Mouse (Mus musculus) stomach, embryonic 15.5 days (tissue): ENCODE measurements around the gene Trim44. TPM values are rescaled to one million over a fixed set of nuclear protein-coding genes. Genes with fewer than 3 reads are reported as not detected.

Source experiments
- ATAC-seq: fragments of 200-750 bp; cut with Nextera tagmentation; 2 replicates; pipeline ENCODE4 v1.8.0; 2017; ENCODE audit warnings: low read depth, moderate number of reproducible peaks, moderate TSS enrichment; ENCODE audit not compliant: insufficient read depth, low FRiP score
- H3K27ac ChIP-seq: fragments of 300-500 bp; sonication (generic); 2 replicates; pipeline ENCODE4 v1.5.1; 2015; ENCODE audit warnings: mild to moderate bottlenecking, inconsistent platforms
- H3K27me3 ChIP-seq: fragments of 300-500 bp; sonication (generic); replicated peaks from 2 replicates; pipeline ENCODE4 v1.6.1; 2015; ENCODE audit warnings: inconsistent platforms
- H3K36me3 ChIP-seq: fragments of 300-500 bp; sonication (generic); 2 replicates; pipeline ENCODE4 v1.6.1; 2015; ENCODE audit warnings: inconsistent platforms
- H3K4me1 ChIP-seq: fragments of 300-500 bp; sonication (generic); 2 replicates; pipeline ENCODE4 v1.6.1; 2015; ENCODE audit warnings: inconsistent platforms
- H3K4me2 ChIP-seq: fragments of 300-500 bp; sonication (generic); 2 replicates; pipeline ENCODE4 v1.6.1; 2015; ENCODE audit warnings: mild to moderate bottlenecking, inconsistent platforms
- H3K4me3 ChIP-seq: fragments of 300-500 bp; sonication (generic); replicated peaks from 2 replicates; pipeline ENCODE4 v1.5.1; 2015; ENCODE audit warnings: inconsistent platforms
- H3K9ac ChIP-seq: fragments of 300-500 bp; sonication (generic); 2 replicates; pipeline ENCODE4 v1.6.1; 2015; ENCODE audit warnings: inconsistent platforms
- H3K9me3 ChIP-seq: fragments of 300-500 bp; sonication (generic); 2 replicates; pipeline ENCODE4 v1.6.1; 2016; ENCODE audit warnings: inconsistent platforms
- WGBS: fragments of 180-500 bp; shearing (Covaris S2); methylation state at CpG from one replicate; pipeline ENCODE4 v1.1.7; 2015; 5-methylcytosine and 5-hydroxymethylcytosine counted together
- polyA plus RNA-seq: library from polyadenylated mRNA; unstranded; fragments of >200 nt; fragmentation: Nextera tagmentation; extraction: Ambion mirVana; gene quantifications from 2 replicates; pipeline ENCODE4 v1.2.1, GENCODE M21; 2015

Trim44 gene
- polyA plus RNA-seq, 1 experiment from 2014 or later: 32.0 TPM

GRCm38 (mm10) chr2:102302532-102302931 is 105.1 kb downstream of the Trim44 start:
- no peaks in the 10 kb centered on the region for H3K36me3 ChIP-seq
- no peaks in the 10 kb centered on the region for H3K27me3 ChIP-seq
- H3K4me2 ChIP-seq: no peak overlapping the region
- H3K9me3 ChIP-seq: no peaks in the 10 kb centered on the region
- WGBS: 87% methylated on average over 1 of the region's 1 CpGs
- no peak overlapping the region for H3K9ac ChIP-seq
- no peak overlapping the region for H3K4me3 ChIP-seq
- H3K4me1 ChIP-seq: no peaks in the 10 kb centered on the region
- ATAC-seq: no peak
- no peak overlapping the region for H3K27ac ChIP-seq

GRCm38 (mm10) chr2:102294827-102295270 is 112.8 kb downstream of the Trim44 start:
- no peak overlapping the region for H3K4me2 ChIP-seq
- no peaks in the 10 kb centered on the region for H3K27me3 ChIP-seq
- H3K9ac ChIP-seq: no peak overlapping the region
- H3K9me3 ChIP-seq: no peaks in the 10 kb centered on the region
- H3K27ac ChIP-seq: no peak overlapping the region
- peaks cover 7% of the 10 kb centered on the region for H3K4me1 ChIP-seq
- H3K4me3 ChIP-seq: no peak overlapping the region
- ATAC-seq: no peak
- H3K36me3 ChIP-seq: no peaks in the 10 kb centered on the region
- 34% methylated on average over 6 of the region's 6 CpGs for WGBS

GRCm38 (mm10) chr2:102293181-102293580 is 114.4 kb downstream of the Trim44 start:
- no peak for ATAC-seq
- no peaks in the 10 kb centered on the region for H3K9me3 ChIP-seq
- WGBS: 49% methylated on average over 1 of the region's 1 CpGs

GRCm38 (mm10) chr2:102292051-102292450 is 115.6 kb downstream of the Trim44 start:
- ATAC-seq: no peak
- WGBS: 83% methylated on average over 1 of the region's 1 CpGs
- Histone ChIP-seq H3K4me3 (no peak overlapping the region), H3K27me3 (no peaks in the 10 kb centered on the region), H3K4me1 (peaks cover 7% of the 10 kb centered on the region), H3K9me3 (no peaks in the 10 kb centered on the region), H3K9ac (no peak overlapping the region), H3K36me3 (no peaks in the 10 kb centered on the region), H3K27ac (no peak overlapping the region), H3K4me2 (no peak overlapping the region)

More at GRCm38 (mm10) chr2:102293181-102293580, 114.4 kb downstream of the Trim44 start:
- Histone ChIP-seq H3K27ac (no peak overlapping the region), H3K27me3 (no peaks in the 10 kb centered on the region), H3K36me3 (no peaks in the 10 kb centered on the region), H3K4me2 (no peak overlapping the region), H3K4me1 (peaks cover 7% of the 10 kb centered on the region), H3K9ac (no peak overlapping the region), H3K4me3 (no peak overlapping the region)

GRCm38 (mm10) chr2:102291533-102291932 is 116.1 kb downstream of the Trim44 start:
- ATAC-seq: no peak
- Histone ChIP-seq H3K27me3 (no peaks in the 10 kb centered on the region), H3K27ac (no peak overlapping the region), H3K9me3 (no peaks in the 10 kb centered on the region), H3K4me1 (peaks cover 7% of the 10 kb centered on the region), H3K4me3 (no peak overlapping the region), H3K4me2 (no peak overlapping the region), H3K9ac (no peak overlapping the region), H3K36me3 (no peaks in the 10 kb centered on the region)
- 76% methylated on average over 2 of the region's 2 CpGs for WGBS

GRCm38 (mm10) chr2:102290041-102290440 is 117.6 kb downstream of the Trim44 start:
- no peak for ATAC-seq

GRCm38 (mm10) chr2:102288676-102289075 is 119.0 kb downstream of the Trim44 start:
- H3K9ac ChIP-seq: no peak overlapping the region
- no peaks in the 10 kb centered on the region for H3K36me3 ChIP-seq
- ATAC-seq: no peak
- no peak overlapping the region for H3K27ac ChIP-seq
- H3K27me3 ChIP-seq: no peaks in the 10 kb centered on the region
- no peaks in the 10 kb centered on the region for H3K9me3 ChIP-seq
- no peak overlapping the region for H3K4me3 ChIP-seq
- H3K4me1 ChIP-seq: no peaks in the 10 kb centered on the region
- H3K4me2 ChIP-seq: no peak overlapping the region
- 81% methylated on average over 5 of the region's 5 CpGs for WGBS

More at GRCm38 (mm10) chr2:102290041-102290440, 117.6 kb downstream of the Trim44 start:
- Histone ChIP-seq H3K27me3 (no peaks in the 10 kb centered on the region), H3K9ac (no peak overlapping the region), H3K27ac (no peak overlapping the region), H3K9me3 (no peaks in the 10 kb centered on the region), H3K4me1 (peaks cover 2% of the 10 kb centered on the region), H3K36me3 (no peaks in the 10 kb centered on the region), H3K4me2 (no peak overlapping the region), H3K4me3 (no peak overlapping the region)
- 54% methylated on average over 5 of the region's 5 CpGs for WGBS

GRCm38 (mm10) chr2:102287369-102287768 is 120.3 kb downstream of the Trim44 start:
- H3K27ac ChIP-seq: no peak overlapping the region
- H3K36me3 ChIP-seq: no peaks in the 10 kb centered on the region
- H3K4me1 ChIP-seq: no peaks in the 10 kb centered on the region
- no peaks in the 10 kb centered on the region for H3K27me3 ChIP-seq
- no peak for ATAC-seq
- no peaks in the 10 kb centered on the region for H3K9me3 ChIP-seq
- no peak overlapping the region for H3K9ac ChIP-seq
- H3K4me2 ChIP-seq: no peak overlapping the region
- WGBS: 73% methylated on average over 3 of the region's 3 CpGs
- H3K4me3 ChIP-seq: no peak overlapping the region

GRCm38 (mm10) chr2:102282081-102282480 is 125.5 kb downstream of the Trim44 start:
- Histone ChIP-seq H3K9me3 (no peaks in the 10 kb centered on the region), H3K27me3 (no peaks in the 10 kb centered on the region), H3K36me3 (no peaks in the 10 kb centered on the region), H3K4me1 (no peaks in the 10 kb centered on the region), H3K9ac (no peak overlapping the region), H3K4me2 (no peak overlapping the region), H3K27ac (no peak overlapping the region), H3K4me3 (no peak overlapping the region)
- no peak for ATAC-seq
- WGBS: 81% methylated on average over 7 of the region's 7 CpGs

- Histone ChIP-seq H3K36me3 (no peaks in the 10 kb centered on the region), H3K4me3 (no peak overlapping the region), H3K4me2 (no peak overlapping the region), H3K4me1 (no peaks in the 10 kb centered on the region), H3K27me3 (no peaks in the 10 kb centered on the region), H3K9ac (no peak overlapping the region), H3K27ac (no peak overlapping the region), H3K9me3 (no peaks in the 10 kb centered on the region)
- ATAC-seq: no peak
- WGBS: 83% methylated on average over 7 of the region's 7 CpGs
Measured at GRCm38 (mm10) chr2:102279779-102280178, 127.8 kb downstream of the Trim44 start.

- WGBS: 42% methylated on average over 1 of the region's 1 CpGs
- H3K27ac ChIP-seq: no peak overlapping the region
- H3K4me1 ChIP-seq: no peaks in the 10 kb centered on the region
- no peak overlapping the region for H3K9ac ChIP-seq
- H3K4me2 ChIP-seq: no peak overlapping the region
- no peaks in the 10 kb centered on the region for H3K9me3 ChIP-seq
- H3K27me3 ChIP-seq: no peaks in the 10 kb centered on the region
- ATAC-seq: no peak
- no peaks in the 10 kb centered on the region for H3K36me3 ChIP-seq
- H3K4me3 ChIP-seq: no peak overlapping the region
Measured at GRCm38 (mm10) chr2:102277946-102278345, 129.7 kb downstream of the Trim44 start.

- H3K27me3 ChIP-seq: no peaks in the 10 kb centered on the region
- no peak overlapping the region for H3K4me3 ChIP-seq
- no peaks in the 10 kb centered on the region for H3K36me3 ChIP-seq
- H3K4me1 ChIP-seq: no peaks in the 10 kb centered on the region
- WGBS: 78% methylated on average over 7 of the region's 7 CpGs
- no peak for ATAC-seq
- H3K9me3 ChIP-seq: no peaks in the 10 kb centered on the region
- H3K27ac ChIP-seq: no peak overlapping the region
- no peak overlapping the region for H3K4me2 ChIP-seq
- H3K9ac ChIP-seq: no peak overlapping the region
Measured at GRCm38 (mm10) chr2:102273280-102273679, 134.3 kb downstream of the Trim44 start.
